In genomic region chr9:51962975-51963701, GRCm38 (mm10) we compare ENCODE assay signal across 8 mouse cellular contexts. TPM values are rescaled to one million over a fixed set of nuclear protein-coding genes. Genes with fewer than 3 reads are reported as not detected.
DNase-seq lines count a peak whose midpoint lies in the region; ATAC-seq and TF ChIP-seq lines count a peak whose summit lies in the region.

Gene Fdx1 (minus strand): TSS chr9:51963556.

- no peak for TF ChIP-seq RAD21 in MEL (IDR thresholded peaks at IDR 0.05; ENCODE audit: low read depth, low read length)

- H3K36me3 ChIP-seq in MEL (ENCODE audit: control insufficient read depth in 1 of 2, insufficient read depth in 2 of 2, low read length in 2 of 2): peaks cover 0 to 9% of the 10 kb centered on the region in 2 experiments; a peak in 2 of 4 replicates
- no peaks in the 10 kb centered on the region for H3K36me3 ChIP-seq in hindbrain, embryonic 10.5 days

- peak within 1 kb of the TSS; percentile 29 for H3K27ac ChIP-seq in MEL (ENCODE audit: control insufficient read depth, low read depth, low read length)
- peak within 1 kb of the TSS; percentile 90 for H3K27ac ChIP-seq in hindbrain, embryonic 10.5 days

- peak; percentile 41 to 75; a peak in 1 of 4 replicates for TF ChIP-seq POLR2A in MEL (IDR thresholded peaks at IDR 0.05; ENCODE audit: control insufficient read depth in 1 of 2, insufficient read depth in 1 of 2, low read depth in 1 of 2, low read length in 2 of 2, poor library complexity in 1 of 2)

- peaks cover 12% of the 10 kb centered on the region for H3K79me2 ChIP-seq in MEL (ENCODE audit: control insufficient read depth, insufficient read depth, low read length, poor library complexity)

- H3K9ac ChIP-seq in MEL (ENCODE audit: control insufficient read depth, low read depth, low read length, poor library complexity, severe bottlenecking): peak within 1 kb of the TSS; percentile 84

- ATAC-seq in frontal cortex, adult (ENCODE audit: low TSS enrichment): peak; percentile 89

- no peak for TF ChIP-seq EP300 in MEL (IDR thresholded peaks at IDR 0.05; ENCODE audit: low read depth in 1 of 2, low read length in 2 of 2)

- H3K9me3 ChIP-seq in MEL (replicated peaks; ENCODE audit: insufficient read depth, low read length): no peaks in the 10 kb centered on the region
- H3K9me3 ChIP-seq in hindbrain, embryonic 10.5 days: peaks cover 4% of the 10 kb centered on the region; the same call in 1 of the 2 replicates

- peak; percentile 79 for DNase-seq in MEL (ENCODE audit: low read depth, low spot score)
- peak; percentile 75 to 81 for DNase-seq in cerebellum, adult 18-20 months
- peak; percentile 73 for DNase-seq in hindbrain, embryonic 10.5 days (ENCODE audit: low spot score)
- peak; percentile 51 to 57 for DNase-seq in layer of hippocampus, postnatal 14 days (ENCODE audit: low spot score in 2 of 2)
- peak; percentile 94 for DNase-seq in lung, postnatal 36 days
- peak; percentile 84 for DNase-seq in retina, postnatal 1 day
- DNase-seq in urinary bladder, adult 18-20 months (ENCODE audit: low spot score in 2 of 2): peak; percentile 71 to 80

- H3K4me3 ChIP-seq in MEL (ENCODE audit: control insufficient read depth in 1 of 2, insufficient read depth in 1 of 2, low read depth in 2 of 2, low read length in 2 of 2): peak within 1 kb of the TSS; percentile 86 to 96
- H3K4me3 ChIP-seq in hindbrain, embryonic 10.5 days: peak within 1 kb of the TSS; percentile 84

- H3K27me3 ChIP-seq in MEL (ENCODE audit: control insufficient read depth in 1 of 2, insufficient read depth in 2 of 2, low read length in 2 of 2): no peaks in the 10 kb centered on the region
- peaks cover 21% of the 10 kb centered on the region for H3K27me3 ChIP-seq in hindbrain, embryonic 10.5 days (ENCODE audit: insufficient read depth, poor library complexity, severe bottlenecking)

- peaks cover 0 to 8% of the 10 kb centered on the region in 2 experiments; a peak in 2 of 4 replicates for H3K4me1 ChIP-seq in MEL (ENCODE audit: control insufficient read depth in 1 of 2, insufficient read depth in 2 of 2, low read length in 2 of 2)
- H3K4me1 ChIP-seq in hindbrain, embryonic 10.5 days (replicated peaks): peaks cover 19% of the 10 kb centered on the region

- WGBS in hindbrain, embryonic 10.5 days: under 1% methylated on average over 80 of the region's 81 CpGs

- TF ChIP-seq CTCF in MEL (IDR thresholded peaks at IDR 0.05 in 2 of 3, conservative IDR thresholded peaks at IDR 0.05 in 1 of 3; ENCODE audit: control insufficient read depth in 1 of 3, insufficient read depth in 1 of 3, low read depth in 2 of 3, low read length in 3 of 3, poor library complexity in 1 of 3, severe bottlenecking in 1 of 3): no peak

TF ChIP-seq in MEL, 35 proteins besides CTCF, POLR2A, EP300 and RAD21:
- TF ChIP-seq E2F4 (IDR thresholded peaks at IDR 0.05; ENCODE audit: borderline replicate concordance, low read depth, low read length) (no peak), TBP (IDR thresholded peaks at IDR 0.05; ENCODE audit: low read depth, low read length) (0 out of 2 replicates have a peak, but pooled peaks have one; percentile 35), MAX (IDR thresholded peaks at IDR 0.05; ENCODE audit: low read length) (peak; percentile 47; the same call in 1 of the 2 replicates), NELFE (IDR thresholded peaks at IDR 0.05; ENCODE audit: low read depth, low read length) (peak; percentile 68), SIN3A (IDR thresholded peaks at IDR 0.05; ENCODE audit: low read length) (peak; percentile 20; the same call in 1 of the 2 replicates), NRF1 (IDR thresholded peaks at IDR 0.05; ENCODE audit: insufficient read depth, low read depth, low read length, poor library complexity, severe bottlenecking) (peak; percentile 56; the same call in 1 of the 2 replicates), ELF1 (IDR thresholded peaks at IDR 0.05; ENCODE audit: low read depth, low read length) (0 out of 2 replicates have a peak, but pooled peaks have one; percentile 17), HCFC1 (IDR thresholded peaks at IDR 0.05; ENCODE audit: low read depth, low read length) (peak; percentile 47; the same call in 1 of the 2 replicates), CHD2 (IDR thresholded peaks at IDR 0.05; ENCODE audit: low read length) (no peak), JUND (IDR thresholded peaks at IDR 0.05; ENCODE audit: low read depth, low read length) (no peak), MAZ (IDR thresholded peaks at IDR 0.05; ENCODE audit: low read depth, low read length) (0 out of 2 replicates have a peak, but pooled peaks have one; percentile 21), MXI1 (IDR thresholded peaks at IDR 0.05; ENCODE audit: low read depth, low read length) (peak; percentile 66), UBTF (IDR thresholded peaks at IDR 0.05; ENCODE audit: borderline replicate concordance, insufficient read depth, low read depth, low read length) (no peak), MYC (IDR thresholded peaks at IDR 0.05; ENCODE audit: low read depth, low read length) (no peak)

RNA-seq across cellular contexts. Expression of gene Fdx1, which starts in this region (rescaled TPM):
- 39.0 and 39.3 TPM in 2 replicates for total RNA-seq in MEL (2012; rRNA removed)
- polyA plus RNA-seq in MEL (2012; ENCODE audit: insufficient read depth in 1 of 2, insufficient read length in 2 of 2, low read depth in 1 of 2, low replicate concordance in 2 of 2, missing spikeins in 1 of 2): 10 to 100 TPM in 1 of 2 experiments, not detected in 1; 40.4 TPM
- 46.3 and 47.6 TPM in 2 replicates for polyA plus RNA-seq in hindbrain, embryonic 10.5 days (2016; fragmentation: Nextera tagmentation; extraction: Ambion mirVana)
- 10 to 100 TPM; 16.0 to 19.8 TPM for total RNA-seq in layer of hippocampus, postnatal 14 days (2021)

Comparison
In these comparisons a context has a peak if more than half of its experiments do, and no peak if none do; other contexts are left out.
1. Peak in every context shown above with its lines: DNase-seq, ATAC-seq, H3K4me3 ChIP-seq and H3K27ac ChIP-seq.